Mouse (Mus musculus): ENCODE measurements around the gene Kif1b. TPM values are rescaled to one million over a fixed set of nuclear protein-coding genes. Genes with fewer than 3 reads are reported as not detected.
A peak's percentile ranks its signal among the peaks of the same experiment; 100 is the strongest.

The Kif1b gene
- polyA plus RNA-seq, 1 experiment from 2014 or later: 224 TPM

GRCm38 (mm10) chr4:149182192-149182591 lies 125.3 kb downstream of the Kif1b start:
- Histone ChIP-seq H3K9ac (replicated peaks; ENCODE audit: low read depth, low read length) (no peak overlapping the region), H3K4me3 (ENCODE audit: low read depth, low read length) (no peak overlapping the region), H3K27ac (ENCODE audit: low read depth, low read length) (no peak overlapping the region), H3K4me2 (ENCODE audit: low read depth, low read length) (no peak overlapping the region), H3K4me1 (ENCODE audit: control insufficient read depth, insufficient read depth, low read length) (no peaks in the 10 kb centered on the region), H3K36me3 (ENCODE audit: control insufficient read depth, insufficient read depth, low read length) (peaks cover 88% of the 10 kb centered on the region), H3K27me3 (ENCODE audit: control insufficient read depth, insufficient read depth, low read length) (no peaks in the 10 kb centered on the region), H3K9me3 (ENCODE audit: control insufficient read depth, low read length) (no peaks in the 10 kb centered on the region)
- WGBS: 95% methylated on average over 7 of the region's 7 CpGs
- no peak for ATAC-seq (ENCODE audit: low read depth)

- peaks cover 62% of the 10 kb centered on the region for H3K36me3 ChIP-seq (ENCODE audit: control insufficient read depth, insufficient read depth, low read length)
- ATAC-seq (ENCODE audit: low read depth): no peak
- no peaks in the 10 kb centered on the region for H3K4me1 ChIP-seq (ENCODE audit: control insufficient read depth, insufficient read depth, low read length)
- 68% methylated on average over 4 of the region's 4 CpGs for WGBS
- no peak overlapping the region for H3K27ac ChIP-seq (ENCODE audit: low read depth, low read length)
- no peaks in the 10 kb centered on the region for H3K27me3 ChIP-seq (ENCODE audit: control insufficient read depth, insufficient read depth, low read length)
- H3K9me3 ChIP-seq (ENCODE audit: control insufficient read depth, low read length): no peaks in the 10 kb centered on the region
- no peak overlapping the region for H3K4me3 ChIP-seq (ENCODE audit: low read depth, low read length)
- H3K4me2 ChIP-seq (ENCODE audit: low read depth, low read length): no peak overlapping the region
- no peak overlapping the region for H3K9ac ChIP-seq (replicated peaks; ENCODE audit: low read depth, low read length)
These were observed 127.9 kb downstream of the Kif1b start for GRCm38 (mm10) chr4:149179573-149179972.

GRCm38 (mm10) chr4:149179160-149179559 lies 128.3 kb downstream of the Kif1b start:
- Histone ChIP-seq H3K4me1 (ENCODE audit: control insufficient read depth, insufficient read depth, low read length) (no peaks in the 10 kb centered on the region), H3K9ac (replicated peaks; ENCODE audit: low read depth, low read length) (no peak overlapping the region), H3K27me3 (ENCODE audit: control insufficient read depth, insufficient read depth, low read length) (no peaks in the 10 kb centered on the region), H3K9me3 (ENCODE audit: control insufficient read depth, low read length) (no peaks in the 10 kb centered on the region), H3K36me3 (ENCODE audit: control insufficient read depth, insufficient read depth, low read length) (peaks cover 58% of the 10 kb centered on the region), H3K4me3 (ENCODE audit: low read depth, low read length) (no peak overlapping the region), H3K4me2 (ENCODE audit: low read depth, low read length) (no peak overlapping the region), H3K27ac (ENCODE audit: low read depth, low read length) (no peak overlapping the region)
- no peak for ATAC-seq (ENCODE audit: low read depth)
- 72% methylated on average over 7 of the region's 7 CpGs for WGBS

- Histone ChIP-seq H3K9ac (replicated peaks; ENCODE audit: low read depth, low read length) (no peak overlapping the region), H3K4me1 (ENCODE audit: control insufficient read depth, insufficient read depth, low read length) (no peaks in the 10 kb centered on the region), H3K4me3 (ENCODE audit: low read depth, low read length) (no peak overlapping the region), H3K27me3 (ENCODE audit: control insufficient read depth, insufficient read depth, low read length) (no peaks in the 10 kb centered on the region), H3K27ac (ENCODE audit: low read depth, low read length) (no peak overlapping the region), H3K9me3 (ENCODE audit: control insufficient read depth, low read length) (no peaks in the 10 kb centered on the region), H3K4me2 (ENCODE audit: low read depth, low read length) (no peak overlapping the region), H3K36me3 (ENCODE audit: control insufficient read depth, insufficient read depth, low read length) (peaks cover 50% of the 10 kb centered on the region)
- ATAC-seq (ENCODE audit: low read depth): no peak
- 77% methylated on average over 7 of the region's 7 CpGs for WGBS
These were observed 129.2 kb downstream of the Kif1b start for GRCm38 (mm10) chr4:149178328-149178727.

- no peak overlapping the region for H3K4me2 ChIP-seq (ENCODE audit: low read depth, low read length)
- H3K4me3 ChIP-seq (ENCODE audit: low read depth, low read length): no peak overlapping the region
- no peak for ATAC-seq (ENCODE audit: low read depth)
- H3K9ac ChIP-seq (replicated peaks; ENCODE audit: low read depth, low read length): no peak overlapping the region
- 0 out of 2 replicates have a peak, but pooled peaks cover 2% of the 10 kb centered on the region for H3K4me1 ChIP-seq (ENCODE audit: control insufficient read depth, insufficient read depth, low read length)
- no peaks in the 10 kb centered on the region for H3K27me3 ChIP-seq (ENCODE audit: control insufficient read depth, insufficient read depth, low read length)
- H3K36me3 ChIP-seq (ENCODE audit: control insufficient read depth, insufficient read depth, low read length): peaks cover 37% of the 10 kb centered on the region
- H3K9me3 ChIP-seq (ENCODE audit: control insufficient read depth, low read length): no peaks in the 10 kb centered on the region
- no peak overlapping the region for H3K27ac ChIP-seq (ENCODE audit: low read depth, low read length)
- WGBS: 41% methylated on average over 5 of the region's 5 CpGs
These were observed 130.4 kb downstream of the Kif1b start for GRCm38 (mm10) chr4:149177046-149177445.

- H3K36me3 ChIP-seq (ENCODE audit: control insufficient read depth, insufficient read depth, low read length): peaks cover 33% of the 10 kb centered on the region
- 84% methylated on average over 6 of the region's 6 CpGs for whole genome bisulfite sequencing
- ATAC-seq (ENCODE audit: low read depth): no peak
- H3K27ac ChIP-seq (ENCODE audit: low read depth, low read length): no peak overlapping the region
- no peak overlapping the region for H3K4me2 ChIP-seq (ENCODE audit: low read depth, low read length)
- no peaks in the 10 kb centered on the region for H3K27me3 ChIP-seq (ENCODE audit: control insufficient read depth, insufficient read depth, low read length)
- no peak overlapping the region for H3K9ac ChIP-seq (replicated peaks; ENCODE audit: low read depth, low read length)
- H3K9me3 ChIP-seq (ENCODE audit: control insufficient read depth, low read length): no peaks in the 10 kb centered on the region
- no peak overlapping the region for H3K4me3 ChIP-seq (ENCODE audit: low read depth, low read length)
- 0 out of 2 replicates have a peak, but pooled peaks cover 2% of the 10 kb centered on the region for H3K4me1 ChIP-seq (ENCODE audit: control insufficient read depth, insufficient read depth, low read length)
These were observed 130.8 kb downstream of the Kif1b start for GRCm38 (mm10) chr4:149176645-149177044.

- no peak overlapping the region for H3K27ac ChIP-seq (ENCODE audit: low read depth, low read length)
These were observed 133.8 kb downstream of the Kif1b start for GRCm38 (mm10) chr4:149173661-149174060.

GRCm38 (mm10) chr4:149172666-149173065 lies 134.8 kb downstream of the Kif1b start:
- Histone ChIP-seq H3K9ac (replicated peaks; ENCODE audit: low read depth, low read length) (no peak overlapping the region), H3K4me1 (ENCODE audit: control insufficient read depth, insufficient read depth, low read length) (0 out of 2 replicates have a peak, but pooled peaks cover 2% of the 10 kb centered on the region), H3K27me3 (ENCODE audit: control insufficient read depth, insufficient read depth, low read length) (no peaks in the 10 kb centered on the region), H3K9me3 (ENCODE audit: control insufficient read depth, low read length) (no peaks in the 10 kb centered on the region), H3K27ac (ENCODE audit: low read depth, low read length) (peak overlapping the region; percentile 28; the same call in 1 of the 2 replicates), H3K4me2 (ENCODE audit: low read depth, low read length) (no peak overlapping the region), H3K4me3 (ENCODE audit: low read depth, low read length) (no peak overlapping the region), H3K36me3 (ENCODE audit: control insufficient read depth, insufficient read depth, low read length) (no peaks in the 10 kb centered on the region)
- WGBS: 60% methylated on average over 2 of the region's 2 CpGs
- ATAC-seq (ENCODE audit: low read depth): no peak

More at GRCm38 (mm10) chr4:149173661-149174060, 133.8 kb downstream of the Kif1b start:
- no peaks in the 10 kb centered on the region for H3K27me3 ChIP-seq (ENCODE audit: control insufficient read depth, insufficient read depth, low read length)
- no peak overlapping the region for H3K9ac ChIP-seq (replicated peaks; ENCODE audit: low read depth, low read length)
- 0 out of 2 replicates have a peak, but pooled peaks cover 2% of the 10 kb centered on the region for H3K4me1 ChIP-seq (ENCODE audit: control insufficient read depth, insufficient read depth, low read length)
- H3K4me3 ChIP-seq (ENCODE audit: low read depth, low read length): no peak overlapping the region
- H3K9me3 ChIP-seq (ENCODE audit: control insufficient read depth, low read length): no peaks in the 10 kb centered on the region
- H3K36me3 ChIP-seq (ENCODE audit: control insufficient read depth, insufficient read depth, low read length): peaks cover 4% of the 10 kb centered on the region; the same call in 1 of the 2 replicates
- no peak overlapping the region for H3K4me2 ChIP-seq (ENCODE audit: low read depth, low read length)
- ATAC-seq (ENCODE audit: low read depth): no peak
- 88% methylated on average over 6 of the region's 6 CpGs for WGBS

- Histone ChIP-seq H3K4me3 (ENCODE audit: low read depth, low read length) (no peak overlapping the region), H3K9me3 (ENCODE audit: control insufficient read depth, low read length) (no peaks in the 10 kb centered on the region), H3K27ac (ENCODE audit: low read depth, low read length) (peak overlapping the region; percentile 28; the same call in 1 of the 2 replicates), H3K36me3 (ENCODE audit: control insufficient read depth, insufficient read depth, low read length) (no peaks in the 10 kb centered on the region), H3K9ac (replicated peaks; ENCODE audit: low read depth, low read length) (no peak overlapping the region), H3K4me2 (ENCODE audit: low read depth, low read length) (no peak overlapping the region), H3K4me1 (ENCODE audit: control insufficient read depth, insufficient read depth, low read length) (0 out of 2 replicates have a peak, but pooled peaks cover 2% of the 10 kb centered on the region), H3K27me3 (ENCODE audit: control insufficient read depth, insufficient read depth, low read length) (no peaks in the 10 kb centered on the region)
- WGBS: 87% methylated on average over 5 of the region's 5 CpGs
- ATAC-seq (ENCODE audit: low read depth): no peak
These were observed 135.4 kb downstream of the Kif1b start for GRCm38 (mm10) chr4:149172083-149172482.

All from neural tube, embryonic 14.5 days (tissue).